Mouse (Mus musculus): ENCODE measurements around the gene Osbpl10. TPM values are rescaled to one million over a fixed set of nuclear protein-coding genes. Genes with fewer than 3 reads are reported as not detected.

Osbpl10 gene
- total and polyA plus RNA-seq, 2 experiments from 2014 or later = 0.36 to 2.9 TPM

DNA sequence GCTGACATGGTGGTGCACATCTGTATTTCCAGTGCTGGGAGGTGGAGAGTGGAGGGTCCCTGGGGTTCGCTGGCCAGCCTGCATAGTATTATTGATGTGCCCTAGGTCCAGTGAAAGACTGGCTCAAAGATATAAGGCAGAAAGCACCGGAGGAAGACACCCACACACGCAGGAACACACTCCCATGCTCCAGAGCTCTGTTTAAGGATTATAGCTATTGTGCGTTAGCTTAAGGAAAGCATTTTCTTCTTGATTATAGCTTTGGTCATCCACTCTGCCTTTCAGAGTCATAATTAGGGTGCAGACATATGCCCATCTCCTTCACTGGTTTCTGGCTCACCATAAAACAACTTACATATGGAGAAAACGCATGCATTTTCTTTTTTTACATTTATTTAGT is 200.8 kb downstream of the Osbpl10 start:
- Histone ChIP-seq H3K36me3 (replicated peaks; ENCODE audit: control insufficient read depth, insufficient read depth, low read length) (no peaks in the 10 kb centered on the region), H3K27ac (ENCODE audit: low read depth) (no peak overlapping the region), H3K4me2 (ENCODE audit: low read depth, low read length) (no peak overlapping the region), H3K9me3 (replicated peaks; ENCODE audit: control insufficient read depth, low read length) (no peaks in the 10 kb centered on the region), H3K4me1 (ENCODE audit: control insufficient read depth, insufficient read depth) (no peaks in the 10 kb centered on the region), H3K27me3 (ENCODE audit: control insufficient read depth, insufficient read depth, low read length) (no peaks in the 10 kb centered on the region), H3K9ac (replicated peaks; ENCODE audit: low read depth, low read length) (no peak overlapping the region), H3K4me3 (ENCODE audit: low read depth, low read length) (no peak overlapping the region)
- TF ChIP-seq CTCF (IDR thresholded peaks at IDR 0.05; ENCODE audit: low read depth) (no peak), EP300 (IDR thresholded peaks at IDR 0.05; ENCODE audit: low read depth) (no peak)
- 81% methylated on average over 5 of the region's 5 CpGs for WGBS
- ATAC-seq (ENCODE audit: insufficient read depth, low read depth) (no peak), DNase-seq (ENCODE audit: low spot score) (no peak)

DNA sequence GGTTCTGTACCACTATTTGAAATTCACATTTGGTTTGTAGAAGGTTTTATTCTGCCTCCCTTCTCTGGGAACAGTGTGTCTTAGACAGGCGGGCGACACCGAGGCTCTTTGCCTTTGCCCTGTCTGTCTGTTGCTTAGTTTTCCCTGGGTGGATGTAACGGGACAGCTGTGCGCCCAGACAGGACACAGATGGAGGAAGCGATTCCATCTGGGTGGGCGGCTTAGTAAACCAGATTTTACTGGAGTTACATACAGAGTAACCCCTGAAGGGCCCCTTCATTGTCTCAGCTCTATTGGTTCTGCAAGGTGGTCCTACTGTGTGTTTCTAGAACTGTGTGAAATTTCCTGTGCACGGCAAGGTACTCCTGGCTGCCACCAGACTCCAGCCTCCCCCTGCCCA is 201.6 kb downstream of the Osbpl10 start:
- Histone ChIP-seq H3K27ac (ENCODE audit: low read depth) (no peak overlapping the region), H3K4me1 (ENCODE audit: control insufficient read depth, insufficient read depth) (no peaks in the 10 kb centered on the region), H3K36me3 (replicated peaks; ENCODE audit: control insufficient read depth, insufficient read depth, low read length) (no peaks in the 10 kb centered on the region), H3K9ac (replicated peaks; ENCODE audit: low read depth, low read length) (no peak overlapping the region), H3K4me3 (ENCODE audit: low read depth, low read length) (no peak overlapping the region), H3K27me3 (ENCODE audit: control insufficient read depth, insufficient read depth, low read length) (no peaks in the 10 kb centered on the region), H3K9me3 (replicated peaks; ENCODE audit: control insufficient read depth, low read length) (no peaks in the 10 kb centered on the region), H3K4me2 (ENCODE audit: low read depth, low read length) (no peak overlapping the region)
- DNase-seq (ENCODE audit: low spot score) (no peak), ATAC-seq (ENCODE audit: insufficient read depth, low read depth) (peak; percentile 30)
- 82% methylated on average over 8 of the region's 8 CpGs for WGBS
- TF ChIP-seq CTCF (IDR thresholded peaks at IDR 0.05; ENCODE audit: low read depth) (no peak), EP300 (IDR thresholded peaks at IDR 0.05; ENCODE audit: low read depth) (0 out of 2 replicates have a peak, but pooled peaks have one; percentile 34)

- 84% methylated on average over 11 of the region's 11 CpGs for WGBS
- TF ChIP-seq CTCF (IDR thresholded peaks at IDR 0.05; ENCODE audit: low read depth) = no peak
- TF ChIP-seq EP300 (IDR thresholded peaks at IDR 0.05; ENCODE audit: low read depth) = no peak
These were observed 208.0 kb downstream of the Osbpl10 start for GRCm38 (mm10) chr9:115186402-115186801.

GRCm38 (mm10) chr9:115190376-115190942 is 212.1 kb downstream of the Osbpl10 start:
- ATAC-seq (ENCODE audit: insufficient read depth, low read depth) (no peak), DNase-seq (ENCODE audit: low spot score) (no peak)
- TF ChIP-seq EP300 (IDR thresholded peaks at IDR 0.05; ENCODE audit: low read depth) = no peak
- no peak for TF ChIP-seq CTCF (IDR thresholded peaks at IDR 0.05; ENCODE audit: low read depth)
- Histone ChIP-seq H3K27ac (ENCODE audit: low read depth) (no peak overlapping the region), H3K4me1 (ENCODE audit: control insufficient read depth, insufficient read depth) (peaks cover 24% of the 10 kb centered on the region), H3K4me3 (ENCODE audit: low read depth, low read length) (no peak overlapping the region), H3K36me3 (replicated peaks; ENCODE audit: control insufficient read depth, insufficient read depth, low read length) (no peaks in the 10 kb centered on the region), H3K4me2 (ENCODE audit: low read depth, low read length) (no peak overlapping the region), H3K9me3 (replicated peaks; ENCODE audit: control insufficient read depth, low read length) (no peaks in the 10 kb centered on the region), H3K27me3 (ENCODE audit: control insufficient read depth, insufficient read depth, low read length) (no peaks in the 10 kb centered on the region), H3K9ac (replicated peaks; ENCODE audit: low read depth, low read length) (no peak overlapping the region)
- 76% methylated on average over 9 of the region's 9 CpGs for WGBS

More at GRCm38 (mm10) chr9:115186402-115186801, 208.0 kb downstream of the Osbpl10 start:
- ATAC-seq (ENCODE audit: insufficient read depth, low read depth) = no peak
- peaks cover 24% of the 10 kb centered on the region for H3K4me1 ChIP-seq (ENCODE audit: control insufficient read depth, insufficient read depth)
- no peaks in the 10 kb centered on the region for H3K36me3 ChIP-seq (replicated peaks; ENCODE audit: control insufficient read depth, insufficient read depth, low read length)
- no peak overlapping the region for H3K4me3 ChIP-seq (ENCODE audit: low read depth, low read length)
- H3K27ac ChIP-seq (ENCODE audit: low read depth) = no peak overlapping the region
- H3K4me2 ChIP-seq (ENCODE audit: low read depth, low read length) = no peak overlapping the region
- DNase-seq (ENCODE audit: low spot score) = no peak
- H3K27me3 ChIP-seq (ENCODE audit: control insufficient read depth, insufficient read depth, low read length) = no peaks in the 10 kb centered on the region
- H3K9me3 ChIP-seq (replicated peaks; ENCODE audit: control insufficient read depth, low read length) = no peaks in the 10 kb centered on the region
- H3K9ac ChIP-seq (replicated peaks; ENCODE audit: low read depth, low read length) = no peak overlapping the region

DNA sequence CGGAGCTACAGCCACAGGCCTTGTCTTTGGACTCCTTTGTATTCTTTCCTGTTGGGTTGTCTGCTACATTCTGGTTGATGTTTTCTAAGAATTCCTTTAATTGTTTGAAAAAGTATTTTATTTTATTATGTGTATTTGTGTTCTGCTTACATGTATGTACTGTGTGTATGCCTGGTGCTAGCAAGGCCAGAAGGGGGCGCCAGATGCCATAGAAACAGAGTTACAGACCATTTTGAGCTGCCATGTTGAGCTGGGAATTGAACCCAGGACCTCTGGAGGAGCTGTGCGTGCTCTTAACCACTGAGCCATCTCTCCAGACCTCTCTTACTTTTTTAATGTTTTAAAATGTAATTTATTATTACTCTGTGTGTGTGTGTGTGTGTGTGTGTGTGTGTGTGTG is 214.5 kb downstream of the Osbpl10 start:
- ATAC-seq (ENCODE audit: insufficient read depth, low read depth) (no peak), DNase-seq (ENCODE audit: low spot score) (no peak)
- Histone ChIP-seq H3K9me3 (replicated peaks; ENCODE audit: control insufficient read depth, low read length) (no peaks in the 10 kb centered on the region), H3K9ac (replicated peaks; ENCODE audit: low read depth, low read length) (no peak overlapping the region), H3K27ac (ENCODE audit: low read depth) (no peak overlapping the region), H3K4me1 (ENCODE audit: control insufficient read depth, insufficient read depth) (peaks cover 24% of the 10 kb centered on the region), H3K36me3 (replicated peaks; ENCODE audit: control insufficient read depth, insufficient read depth, low read length) (no peaks in the 10 kb centered on the region), H3K27me3 (ENCODE audit: control insufficient read depth, insufficient read depth, low read length) (no peaks in the 10 kb centered on the region), H3K4me3 (ENCODE audit: low read depth, low read length) (no peak overlapping the region), H3K4me2 (ENCODE audit: low read depth, low read length) (no peak overlapping the region)
- 76% methylated on average over 3 of the region's 3 CpGs for WGBS
- no peak for TF ChIP-seq EP300 (IDR thresholded peaks at IDR 0.05; ENCODE audit: low read depth)
- no peak for TF ChIP-seq CTCF (IDR thresholded peaks at IDR 0.05; ENCODE audit: low read depth)

DNA sequence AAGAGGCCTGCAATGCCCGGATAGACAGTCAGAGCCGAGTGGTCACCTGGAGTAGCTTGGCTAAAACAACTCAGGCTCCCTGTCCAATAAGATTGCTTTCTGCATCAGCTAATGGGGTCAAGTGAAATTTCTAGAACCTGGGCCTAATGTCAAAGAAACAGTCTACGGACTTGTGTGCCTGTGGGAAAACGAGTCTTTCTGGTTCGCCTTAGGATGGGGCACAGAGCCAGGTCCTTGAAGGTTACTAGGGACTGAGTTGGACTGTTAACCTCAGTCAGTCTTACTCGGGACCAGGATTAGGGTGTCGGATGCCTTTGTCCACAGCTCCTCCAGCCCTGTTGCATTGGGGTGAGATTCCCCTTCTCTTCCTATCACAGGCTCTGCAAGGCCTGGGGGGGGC is 218.7 kb downstream of the Osbpl10 start:
- Histone ChIP-seq H3K27ac (ENCODE audit: low read depth) (no peak overlapping the region), H3K9ac (replicated peaks; ENCODE audit: low read depth, low read length) (no peak overlapping the region), H3K9me3 (replicated peaks; ENCODE audit: control insufficient read depth, low read length) (no peaks in the 10 kb centered on the region), H3K27me3 (ENCODE audit: control insufficient read depth, insufficient read depth, low read length) (no peaks in the 10 kb centered on the region), H3K4me3 (ENCODE audit: low read depth, low read length) (no peak overlapping the region), H3K4me1 (ENCODE audit: control insufficient read depth, insufficient read depth) (no peaks in the 10 kb centered on the region), H3K4me2 (ENCODE audit: low read depth, low read length) (no peak overlapping the region), H3K36me3 (replicated peaks; ENCODE audit: control insufficient read depth, insufficient read depth, low read length) (no peaks in the 10 kb centered on the region)
- WGBS = 66% methylated on average over 7 of the region's 7 CpGs
- DNase-seq (ENCODE audit: low spot score) (no peak), ATAC-seq (ENCODE audit: insufficient read depth, low read depth) (no peak)
- no peak for TF ChIP-seq CTCF (IDR thresholded peaks at IDR 0.05; ENCODE audit: low read depth)
- no peak for TF ChIP-seq EP300 (IDR thresholded peaks at IDR 0.05; ENCODE audit: low read depth)

Measured in heart, postnatal 0 days (tissue).